Mouse (Mus musculus) intestine, embryonic 16.5 days (tissue): ENCODE results near the gene Mllt3. TPM values are rescaled to one million over a fixed set of nuclear protein-coding genes. Genes with fewer than 3 reads are reported as not detected.
A peak's percentile ranks its signal among the peaks of the same experiment; 100 is the strongest.

Experiments
- ATAC-seq: fragments of 200-750 bp; cut with Nextera tagmentation; 2 replicates; pipeline ENCODE4 v1.8.0; 2017; ENCODE audit warnings: moderate TSS enrichment, moderate library complexity
- H3K27ac ChIP-seq: fragments of 300-500 bp; sonication (generic); 2 replicates; pipeline ENCODE4 v1.5.1; 2014; ENCODE audit warnings: mild to moderate bottlenecking, low read length
- H3K27me3 ChIP-seq: fragments of 300-500 bp; sonication (generic); replicated peaks from 2 replicates; pipeline ENCODE4 v1.6.1; 2014; ENCODE audit warnings: low read length, control low read depth, mixed read lengths; ENCODE audit not compliant: control insufficient read depth, insufficient read depth
- H3K36me3 ChIP-seq: fragments of 300-500 bp; sonication (generic); 2 replicates; pipeline ENCODE4 v1.6.1; 2014; ENCODE audit warnings: low read length, control low read depth; ENCODE audit not compliant: control insufficient read depth, insufficient read depth
- H3K4me1 ChIP-seq: fragments of 300-500 bp; sonication (generic); 2 replicates; pipeline ENCODE4 v1.6.1; 2014; ENCODE audit warnings: low read length, control low read depth, mixed read lengths; ENCODE audit not compliant: control insufficient read depth, insufficient read depth
- H3K4me2 ChIP-seq: fragments of 300-500 bp; sonication (generic); 2 replicates; pipeline ENCODE4 v1.6.1; 2014; ENCODE audit warnings: low read depth, low read length, control low read depth
- H3K4me3 ChIP-seq: fragments of 300-500 bp; sonication (generic); 2 replicates; pipeline ENCODE4 v1.5.1; 2014; ENCODE audit warnings: mild to moderate bottlenecking, low read length
- H3K9ac ChIP-seq: fragments of 300-500 bp; sonication (generic); 2 replicates; pipeline ENCODE4 v1.6.1; 2014; ENCODE audit warnings: low read depth, low read length
- H3K9me3 ChIP-seq: fragments of 300-500 bp; sonication (generic); 2 replicates; pipeline ENCODE4 v1.6.1; 2016; ENCODE audit warnings: low read length, control low read depth; ENCODE audit not compliant: control insufficient read depth
- WGBS: fragments of 180-500 bp; shearing (Covaris S2); extraction: QIAGEN DNeasy Blood & Tissue Kit; methylation state at CpG from one replicate; pipeline ENCODE4 v1.1.7; 2014; 5-methylcytosine and 5-hydroxymethylcytosine counted together
- polyA plus RNA-seq: library from polyadenylated mRNA; unstranded; fragments of >200 nt; fragmentation: Nextera tagmentation; extraction: Ambion mirVana; gene quantifications from 2 replicates; pipeline ENCODE4 v1.2.1, GENCODE M21; 2015

Mllt3 gene
- polyA plus RNA-seq, 1 experiment from 2014 or later, result 30.0 TPM

DNA sequence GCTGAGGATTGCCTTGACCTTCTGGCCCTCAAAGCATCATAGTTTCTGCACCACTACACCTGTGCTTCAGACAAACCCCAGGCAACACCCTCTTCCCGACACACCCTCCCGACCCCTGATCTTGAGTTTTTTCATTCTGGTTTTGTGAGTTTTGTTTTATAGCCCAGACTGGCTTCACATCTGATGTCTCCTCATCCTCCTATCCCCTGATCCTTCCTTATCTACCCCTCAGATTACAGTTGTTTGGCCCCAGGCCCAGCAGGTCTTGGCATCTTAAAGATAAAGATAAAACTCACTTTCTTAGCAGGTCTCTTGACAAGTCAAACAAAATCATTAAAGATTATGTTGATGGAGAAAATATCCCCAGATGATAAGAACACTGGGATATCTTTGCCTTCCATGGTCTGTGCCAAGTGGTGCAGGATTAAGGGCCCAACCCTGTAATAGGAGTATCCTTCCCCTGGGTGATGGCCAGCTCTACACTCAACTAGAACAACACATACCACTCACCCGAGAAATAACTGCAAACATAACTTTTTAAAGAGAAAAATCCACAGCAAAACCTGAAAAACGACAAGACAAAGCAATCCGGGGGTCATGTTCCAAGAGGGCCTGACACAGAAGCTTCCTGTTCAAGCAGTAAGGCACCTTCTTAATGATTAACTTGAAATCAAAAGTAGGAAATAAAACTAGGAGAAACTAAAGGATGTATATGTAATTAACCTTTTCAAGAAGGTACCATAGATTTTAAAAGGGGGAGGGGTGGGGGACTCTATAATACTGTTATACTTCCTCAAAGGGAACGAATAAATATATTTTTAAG is 121.8 kb downstream of the Mllt3 start:
- ATAC-seq, result peak; percentile 83
- Histone ChIP-seq H3K36me3 (no peaks in the 10 kb centered on the region), H3K4me3 (no peak overlapping the region), H3K4me2 (0 out of 2 replicates have a peak overlapping the region, but pooled peaks have one; percentile 7), H3K9me3 (no peaks in the 10 kb centered on the region), H3K9ac (no peak overlapping the region), H3K27me3 (no peaks in the 10 kb centered on the region), H3K27ac (peak overlapping the region; percentile 63; the same call in 1 of the 2 replicates), H3K4me1 (peaks cover 15% of the 10 kb centered on the region)
- 57% methylated on average over 6 of the region's 6 CpGs for WGBS

DNA sequence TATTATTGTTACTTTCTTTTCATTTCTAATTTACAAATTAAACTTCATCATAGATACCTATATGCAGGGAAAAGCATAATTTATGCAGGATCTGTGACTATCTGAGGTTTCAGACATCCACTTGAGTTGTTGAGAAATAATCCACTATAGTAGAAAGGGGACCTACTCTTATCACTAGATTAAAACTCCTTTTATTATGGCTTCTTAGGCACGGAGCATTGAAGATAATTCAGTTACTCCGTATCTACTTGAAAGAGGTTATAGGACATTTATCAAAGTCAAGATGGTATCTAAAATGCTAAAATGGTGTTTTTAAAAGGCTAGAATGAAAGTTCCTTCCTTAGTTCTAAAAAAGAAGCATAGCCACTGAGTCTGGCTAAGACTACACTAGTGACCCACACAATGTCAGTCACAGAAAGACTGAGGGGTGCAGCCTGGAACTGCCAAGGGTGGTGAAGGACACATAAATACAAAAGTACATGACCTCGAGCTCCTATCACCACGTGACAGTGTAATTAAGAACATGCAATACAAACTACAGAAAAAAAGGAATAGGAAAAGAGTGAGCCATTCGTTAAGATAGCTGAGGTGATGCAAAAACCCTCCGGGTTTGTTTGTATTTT is 127.9 kb downstream of the Mllt3 start:
- 0 out of 2 replicates have a peak, but pooled peaks cover 8% of the 10 kb centered on the region for H3K4me1 ChIP-seq
- no peaks in the 10 kb centered on the region for H3K36me3 ChIP-seq
- no peak overlapping the region for H3K4me3 ChIP-seq
- no peaks in the 10 kb centered on the region for H3K27me3 ChIP-seq
- H3K27ac ChIP-seq, result no peak overlapping the region
- H3K9me3 ChIP-seq, result no peaks in the 10 kb centered on the region
- no peak overlapping the region for H3K4me2 ChIP-seq
- H3K9ac ChIP-seq, result no peak overlapping the region
- peak; percentile 54; the same call in 1 of the 2 replicates for ATAC-seq
- 44% methylated on average over 6 of the region's 6 CpGs for WGBS

DNA sequence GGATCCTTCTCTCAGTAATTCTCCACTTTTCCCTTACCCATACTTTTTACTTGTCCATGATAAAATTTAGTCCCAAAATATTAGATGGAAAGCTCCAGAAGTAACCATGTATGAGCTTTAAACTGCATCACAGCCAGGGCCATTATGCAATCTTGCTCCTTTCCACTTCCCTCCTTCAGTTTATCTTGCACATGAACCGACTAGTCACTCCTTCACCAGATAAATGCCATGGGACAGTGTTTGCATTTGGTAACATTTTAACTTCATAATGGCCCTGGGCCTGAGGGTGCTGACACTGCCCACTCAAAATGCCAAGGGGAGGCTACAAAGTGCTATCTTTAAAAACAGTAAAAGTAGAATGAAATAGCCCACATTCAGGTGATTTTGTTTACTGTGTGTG is 128.4 kb downstream of the Mllt3 start:
- H3K4me1 ChIP-seq, result peaks cover 12% of the 10 kb centered on the region
- no peak overlapping the region for H3K4me3 ChIP-seq
- H3K4me2 ChIP-seq, result no peak overlapping the region
- 45% methylated on average over 1 of the region's 1 CpGs for WGBS
- H3K9me3 ChIP-seq, result no peaks in the 10 kb centered on the region
- ATAC-seq, result peak; percentile 78
- H3K27ac ChIP-seq, result no peak overlapping the region
- no peaks in the 10 kb centered on the region for H3K36me3 ChIP-seq
- H3K27me3 ChIP-seq, result no peaks in the 10 kb centered on the region
- H3K9ac ChIP-seq, result no peak overlapping the region

DNA sequence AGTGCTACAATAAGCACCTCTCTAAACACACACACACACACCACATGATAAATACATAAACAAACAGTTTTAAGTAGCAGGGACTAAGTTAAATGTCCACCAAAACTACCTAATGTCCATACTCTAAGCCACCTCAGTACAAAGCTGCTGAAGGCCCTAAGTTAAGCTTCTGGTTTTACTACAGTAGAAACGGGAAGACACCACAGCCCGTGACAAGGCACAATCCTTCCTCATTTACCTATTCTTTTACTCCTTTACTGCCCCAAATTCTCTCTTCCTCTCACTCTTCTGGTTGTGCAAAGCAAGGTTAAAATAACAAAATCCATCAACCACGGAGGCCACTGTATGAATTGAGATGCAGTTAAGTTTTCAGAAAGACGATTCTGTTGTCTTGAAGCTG is 130.6 kb downstream of the Mllt3 start:
- 78% methylated on average over 4 of the region's 4 CpGs for WGBS
- Histone ChIP-seq H3K9ac (no peak overlapping the region), H3K4me1 (peaks cover 13% of the 10 kb centered on the region), H3K27me3 (no peaks in the 10 kb centered on the region), H3K27ac (no peak overlapping the region), H3K9me3 (no peaks in the 10 kb centered on the region), H3K4me2 (no peak overlapping the region), H3K36me3 (no peaks in the 10 kb centered on the region), H3K4me3 (no peak overlapping the region)
- no peak for ATAC-seq

DNA sequence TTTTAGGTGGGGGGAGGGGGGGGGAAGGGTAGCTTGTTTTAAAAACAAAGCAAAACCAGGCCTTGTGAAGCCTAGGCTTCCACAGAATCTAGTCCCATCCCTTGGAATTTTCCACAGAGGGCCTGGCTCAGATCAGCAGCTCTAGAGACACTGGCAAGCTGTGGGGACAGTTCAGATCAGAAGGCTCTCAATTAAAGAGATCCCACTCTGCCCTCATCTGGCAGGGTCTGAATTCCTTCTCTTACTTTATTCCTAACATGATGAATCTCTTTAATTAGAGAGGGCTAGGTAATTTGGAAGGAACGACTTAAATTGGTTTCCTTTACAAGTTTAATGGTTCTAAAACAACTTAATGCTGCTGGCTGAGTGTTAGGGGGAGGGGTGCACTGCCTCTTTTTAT is 132.0 kb downstream of the Mllt3 start:
- no peaks in the 10 kb centered on the region for H3K9me3 ChIP-seq
- H3K36me3 ChIP-seq, result no peaks in the 10 kb centered on the region
- H3K27me3 ChIP-seq, result no peaks in the 10 kb centered on the region
- no peak for ATAC-seq
- H3K4me3 ChIP-seq, result no peak overlapping the region
- H3K9ac ChIP-seq, result no peak overlapping the region
- WGBS, result 31% methylated on average over 1 of the region's 1 CpGs
- no peak overlapping the region for H3K4me2 ChIP-seq
- no peak overlapping the region for H3K27ac ChIP-seq
- H3K4me1 ChIP-seq, result peaks cover 13% of the 10 kb centered on the region

DNA sequence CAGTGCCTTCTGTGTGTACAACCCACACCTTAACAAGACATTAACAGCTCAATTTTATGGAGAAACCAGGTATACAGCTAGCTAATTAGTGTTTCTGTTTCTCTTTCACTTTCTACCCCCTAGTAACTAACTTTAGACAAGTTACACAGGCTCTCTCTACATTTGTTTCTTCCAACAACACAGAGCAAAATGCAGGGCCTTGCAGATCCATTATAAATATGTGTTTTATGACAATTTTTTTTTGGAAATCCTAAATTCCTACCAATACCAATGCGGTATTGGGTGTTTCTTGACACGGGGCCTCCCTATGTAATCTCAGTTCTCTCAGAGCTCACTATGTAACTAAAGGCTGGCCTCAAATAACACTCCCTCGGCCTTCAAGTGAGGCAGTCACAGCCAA is 139.7 kb downstream of the Mllt3 start:
- ATAC-seq, result peak; percentile 59; the same call in 1 of the 2 replicates
- Histone ChIP-seq H3K9me3 (no peaks in the 10 kb centered on the region), H3K27me3 (no peaks in the 10 kb centered on the region), H3K36me3 (no peaks in the 10 kb centered on the region), H3K4me1 (no peaks in the 10 kb centered on the region; the same call in 1 of the 2 replicates), H3K9ac (no peak overlapping the region), H3K4me3 (no peak overlapping the region), H3K4me2 (no peak overlapping the region), H3K27ac (no peak overlapping the region)
- WGBS, result 84% methylated on average over 3 of the region's 3 CpGs

DNA sequence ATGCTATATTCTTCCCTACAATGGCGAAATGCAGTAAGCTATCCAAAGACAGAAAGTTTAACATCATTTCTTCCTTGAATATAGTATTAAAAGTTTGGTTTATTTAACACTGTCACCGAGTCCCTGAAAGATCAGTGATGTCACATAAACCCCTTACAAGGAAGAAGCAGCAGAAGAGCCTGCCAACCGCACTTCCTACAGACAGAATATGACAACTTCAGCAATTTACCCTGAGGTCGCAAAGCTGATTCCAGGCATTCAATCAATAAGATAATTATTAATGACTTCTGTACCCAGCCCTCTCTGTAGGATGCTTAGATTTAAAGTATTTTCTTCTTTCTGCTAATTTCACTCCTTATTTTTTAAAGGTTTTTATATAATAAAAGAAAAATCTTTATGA is 140.2 kb downstream of the Mllt3 start:
- Histone ChIP-seq H3K4me1 (no peaks in the 10 kb centered on the region; the same call in 1 of the 2 replicates), H3K9me3 (no peaks in the 10 kb centered on the region), H3K27ac (no peak overlapping the region), H3K4me3 (no peak overlapping the region), H3K4me2 (no peak overlapping the region), H3K27me3 (no peaks in the 10 kb centered on the region), H3K36me3 (no peaks in the 10 kb centered on the region), H3K9ac (no peak overlapping the region)
- no peak for ATAC-seq
- 72% methylated on average over 4 of the region's 4 CpGs for WGBS

DNA sequence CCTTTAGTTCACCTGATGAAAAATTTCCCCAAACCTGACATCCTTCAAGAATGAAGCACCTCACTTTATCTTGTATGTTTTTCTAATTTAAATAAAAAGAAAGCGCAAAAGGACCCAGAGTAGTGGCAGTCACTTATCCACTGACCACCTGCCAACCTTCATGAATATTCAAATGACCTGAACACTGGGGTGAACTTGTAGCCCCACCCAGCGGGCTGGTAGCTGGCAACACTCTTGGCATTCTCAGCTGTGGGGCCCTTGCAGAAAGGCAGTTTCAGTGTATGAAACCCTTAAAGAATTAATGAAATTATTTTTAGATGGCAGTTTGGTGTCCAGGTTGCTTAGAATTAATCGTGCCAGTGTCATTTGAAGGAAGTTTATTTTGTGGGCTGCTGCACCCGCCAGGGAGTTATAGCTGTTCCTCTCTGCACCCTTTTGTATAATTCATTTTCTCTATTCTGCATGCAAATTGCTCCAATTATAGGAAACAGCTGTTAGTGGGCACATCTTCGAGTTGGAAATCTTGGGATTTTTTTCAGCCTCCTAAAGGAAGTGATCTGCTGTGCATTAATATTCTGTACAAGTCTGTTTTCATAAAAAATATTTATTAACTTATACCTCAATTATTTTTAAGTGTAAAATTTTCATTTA is 149.8 kb downstream of the Mllt3 start:
- WGBS, result 68% methylated on average over 5 of the region's 5 CpGs

DNA sequence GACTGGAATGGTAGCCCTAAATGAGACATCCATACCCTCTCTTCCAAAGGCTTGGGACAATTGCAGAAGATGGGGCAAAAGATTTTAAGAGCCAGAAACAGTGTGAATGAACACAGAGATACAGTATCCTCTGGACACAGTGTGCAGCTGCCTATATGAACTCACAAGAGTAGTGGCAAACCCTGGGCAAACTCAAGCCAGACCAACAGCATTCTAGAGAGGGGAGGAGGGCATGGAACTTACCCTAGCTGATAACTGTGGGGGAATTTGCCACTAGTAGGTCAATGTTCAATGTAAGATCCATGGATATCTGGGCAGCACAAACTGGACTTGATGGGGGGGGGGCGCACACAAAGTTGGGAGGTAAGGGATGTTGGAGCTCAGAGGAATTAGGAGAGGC is 151.2 kb downstream of the Mllt3 start:
- H3K36me3 ChIP-seq, result no peaks in the 10 kb centered on the region
- no peak overlapping the region for H3K4me2 ChIP-seq
- peaks cover 10% of the 10 kb centered on the region for H3K4me1 ChIP-seq
- no peaks in the 10 kb centered on the region for H3K27me3 ChIP-seq
- H3K4me3 ChIP-seq, result no peak overlapping the region
- H3K9me3 ChIP-seq, result no peaks in the 10 kb centered on the region
- H3K27ac ChIP-seq, result 0 out of 2 replicates have a peak overlapping the region, but pooled peaks have one; percentile 10
- peak; percentile 59 for ATAC-seq
- H3K9ac ChIP-seq, result no peak overlapping the region
- 100% methylated on average over 1 of the region's 1 CpGs for WGBS

More for the DNA sequence above, 149.8 kb downstream of the Mllt3 start:
- Histone ChIP-seq H3K36me3 (no peaks in the 10 kb centered on the region), H3K4me2 (no peak overlapping the region), H3K27me3 (no peaks in the 10 kb centered on the region), H3K9ac (no peak overlapping the region), H3K4me3 (no peak overlapping the region), H3K27ac (no peak overlapping the region), H3K9me3 (no peaks in the 10 kb centered on the region), H3K4me1 (peaks cover 10% of the 10 kb centered on the region)
- ATAC-seq, result no peak
